Comparison of ENCODE assay signal across 28 mouse cellular contexts in genomic region chr11:4641185-4641584, GRCm38 (mm10). TPM values are rescaled to one million over a fixed set of nuclear protein-coding genes. Genes with fewer than 3 reads are reported as not detected.
"Had no signal": no experiment of that assay in that cellular context is flagged by ENCODE, and none has a peak within 500 bp of the region (broad histone marks: within the 10 kb centered on the region; RNA-seq: fewer than 3 reads in every experiment).

No protein-coding gene starts in this region.

- H3K27ac ChIP-seq: liver, embryonic 13.5 days; liver, embryonic 15.5 days; lung, embryonic 15.5 days; midbrain, embryonic 10.5 days; midbrain, embryonic 12.5 days; neural tube, embryonic 12.5 days had no signal

- H3K9ac ChIP-seq: liver, embryonic 13.5 days; liver, embryonic 15.5 days; liver, postnatal 0 days; lung, embryonic 15.5 days; midbrain, embryonic 12.5 days; neural tube, embryonic 12.5 days had no signal

- H3K4me2 ChIP-seq: liver, embryonic 11.5 days; liver, embryonic 13.5 days; liver, embryonic 15.5 days; lung, embryonic 15.5 days; midbrain, embryonic 12.5 days; neural tube, embryonic 12.5 days had no signal

- H3K4me3 ChIP-seq: liver, embryonic 13.5 days; liver, embryonic 15.5 days; lung, embryonic 15.5 days; midbrain, embryonic 10.5 days; midbrain, embryonic 12.5 days; myocyte; neural tube, embryonic 12.5 days had no signal

- ATAC-seq: liver, postnatal 0 days; midbrain, embryonic 16.5 days had no signal

- H3K9me3 ChIP-seq: liver, embryonic 13.5 days; liver, embryonic 15.5 days; lung, embryonic 15.5 days; midbrain, embryonic 10.5 days; midbrain, embryonic 12.5 days; neural tube, embryonic 12.5 days had no signal

- DNase-seq: liver; liver, embryonic 13.5 days; liver, postnatal 0 days; midbrain, embryonic 14.5 days; right cerebral cortex, adult 18-20 months; right cerebral cortex, postnatal 25 days; right cerebral cortex, postnatal 4 days; spleen, adult 18-20 months; thymus, adult 18-20 months; thymus, postnatal 14 days; thymus, postnatal 36 days had no signal

- H3K27me3 ChIP-seq: liver, embryonic 13.5 days; liver, embryonic 15.5 days; lung, embryonic 15.5 days; midbrain, embryonic 12.5 days; neural tube, embryonic 12.5 days had no signal

RNA-seq across cellular contexts. Expression of gene Gm11032, which starts 21.3 kb away (rescaled TPM):
- total RNA-seq: megakaryocyte, adult 5-6 weeks; megakaryocyte-erythroid progenitor cell, adult 5-6 weeks; neutrophil, adult 5-6 weeks had no signal
- polyA plus RNA-seq: liver, embryonic 11.5 days; liver, embryonic 13.5 days; liver, embryonic 15.5 days; liver, postnatal 0 days; lung, embryonic 15.5 days; midbrain, embryonic 10.5 days; midbrain, embryonic 12.5 days; midbrain, embryonic 14.5 days; midbrain, embryonic 16.5 days; myocyte; neural tube, embryonic 12.5 days; neural tube, embryonic 14.5 days; small intestine, adult 2 months; stomach, embryonic 14.5 days; stomach, embryonic 16.5 days; thymus, postnatal 0 days; urinary bladder, adult 2 months had no signal
